Mouse (Mus musculus) layer of hippocampus, postnatal 36 days (tissue): ENCODE measurements at regions not wholly inside any gene's neighbourhood (a gene's known extent, or its start where the extent isn't known, plus 50 kb on each side); places are given as distances from the start of the nearest gene placed in this dataset.

Source experiments
- DNase-seq, 2 experiments: peaks; one replicate each; pipeline ENCODE4 v3.0.0; 2022

DNA sequence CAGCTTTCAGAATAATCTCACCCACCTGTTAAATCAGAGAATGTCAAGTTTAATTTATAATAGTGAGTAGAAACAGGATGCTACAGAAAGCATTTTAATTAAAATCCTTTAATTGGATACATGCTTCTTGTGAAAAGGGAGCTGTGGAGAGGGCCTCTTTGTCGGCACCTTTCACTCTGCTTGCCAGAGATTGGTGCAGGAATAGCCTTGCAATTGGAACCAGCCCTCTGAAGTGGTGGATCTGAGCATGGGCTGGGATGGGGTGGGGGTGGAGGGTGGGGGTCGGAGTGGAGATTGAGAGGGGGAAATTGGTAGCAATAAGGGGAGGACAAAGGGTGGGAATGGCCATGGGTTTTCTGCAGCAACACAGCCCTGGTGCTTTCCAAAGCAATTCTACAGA, 207.2 kb downstream of the Tbx15 start:
- DNase-seq = no peak

DNA sequence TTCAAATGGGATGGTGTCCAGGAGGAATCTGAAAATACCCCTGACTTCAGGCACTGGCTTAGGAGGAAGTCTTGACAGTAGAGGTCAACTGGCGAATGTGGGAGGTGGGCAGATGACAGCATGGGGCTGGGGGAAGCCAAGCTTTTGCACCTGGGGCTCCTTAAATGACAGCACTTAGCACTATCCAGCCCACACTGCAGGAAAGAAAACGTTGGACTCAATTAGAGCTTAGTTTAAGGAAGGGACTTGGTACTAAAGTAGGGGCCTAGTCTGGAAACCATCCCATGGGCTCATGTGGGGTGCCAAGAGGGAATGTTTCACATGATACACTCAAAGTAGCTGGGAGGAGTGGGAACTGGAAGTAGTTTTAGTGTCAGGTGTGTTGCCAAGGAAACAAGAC, 207.6 kb downstream of the Tbx15 start:
- no peak for DNase-seq

GRCm38 (mm10) chr3:99459036-99459863, 219.1 kb downstream of the Tbx15 start:
- DNase-seq = no peak

GRCm38 (mm10) chr3:99499980-99500379, 259.8 kb downstream of the Tbx15 start:
- no peak for DNase-seq

DNA sequence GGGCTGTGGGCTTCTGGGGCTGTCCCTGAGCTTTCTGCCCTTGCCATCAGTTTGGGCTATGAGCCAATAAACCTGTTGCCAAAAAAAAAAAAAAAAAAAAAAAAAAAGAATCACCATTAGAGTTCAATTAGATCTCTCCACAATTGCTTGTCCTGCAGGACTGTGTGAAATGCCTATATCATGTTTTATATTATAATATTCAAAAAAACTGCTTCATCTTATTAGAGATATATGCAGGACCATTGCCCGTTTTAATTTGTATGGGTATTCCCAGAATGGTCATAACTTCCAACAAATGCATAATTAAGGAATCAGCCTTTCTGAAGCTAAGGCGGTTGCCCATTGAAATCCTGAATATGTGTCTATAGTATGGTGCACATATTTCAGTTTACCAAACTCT, 264.6 kb downstream of the Tbx15 start:
- DNase-seq = no peak

DNA sequence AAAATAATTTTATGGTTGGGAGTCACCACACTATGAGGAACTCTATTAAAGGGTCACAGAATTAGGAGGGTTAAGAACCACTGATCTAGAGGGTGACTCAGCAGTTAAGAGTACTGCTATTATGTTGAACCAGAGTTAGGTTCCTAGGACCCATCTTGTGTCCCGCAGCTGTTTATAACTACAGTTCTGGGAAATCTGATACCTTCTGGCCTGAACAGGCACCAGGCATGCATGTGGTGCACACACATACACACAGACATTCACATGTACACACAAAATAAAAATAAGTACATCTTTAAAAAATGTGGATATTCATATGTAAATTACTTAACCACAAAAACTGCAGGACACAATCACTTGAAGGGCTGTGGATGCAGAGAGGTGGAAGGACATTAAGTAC, 272.1 kb downstream of the Tbx15 start:
- DNase-seq = no peak

DNA sequence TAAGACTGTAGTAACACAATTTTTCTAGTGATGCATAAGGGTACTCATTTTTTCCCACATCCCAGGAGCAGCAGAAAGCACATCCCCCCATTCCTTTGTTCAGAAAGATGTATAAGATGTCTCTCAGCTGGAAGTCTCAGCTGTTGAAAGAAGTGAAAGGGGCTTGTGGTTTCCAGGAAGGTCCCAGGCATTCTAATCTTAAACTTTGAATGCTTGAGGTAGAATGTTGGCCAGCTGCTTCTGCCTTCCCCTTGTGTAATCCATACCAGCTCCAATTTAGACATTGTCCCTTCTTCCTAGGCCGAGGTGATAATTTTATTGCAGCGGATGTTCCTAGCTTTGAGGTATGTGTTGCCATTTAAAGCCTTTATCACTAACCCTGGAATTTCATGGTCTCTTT, 272.8 kb downstream of the Tbx15 start:
- no peak for DNase-seq

DNA sequence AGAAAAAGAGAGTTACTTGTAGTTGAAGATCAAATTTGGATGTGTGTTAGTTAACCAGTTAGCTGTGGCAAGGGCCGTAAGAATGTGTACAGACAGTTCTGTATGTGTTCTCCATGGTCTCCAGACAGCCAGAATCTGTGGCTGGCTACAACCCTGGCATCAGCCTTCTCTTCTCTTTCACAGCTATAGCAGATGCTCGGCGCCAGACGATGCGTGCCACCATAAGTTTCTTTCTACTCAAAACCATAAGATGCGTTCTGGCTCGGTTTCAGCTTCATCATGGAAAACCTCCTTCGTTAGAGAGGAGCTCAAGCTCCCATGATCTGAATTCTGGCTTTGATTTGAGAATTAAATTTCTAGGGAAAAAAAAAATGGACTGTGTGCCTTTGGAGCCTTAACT, 275.6 kb downstream of the Tbx15 start:
- DNase-seq = peak; percentile 6 to 14

DNA sequence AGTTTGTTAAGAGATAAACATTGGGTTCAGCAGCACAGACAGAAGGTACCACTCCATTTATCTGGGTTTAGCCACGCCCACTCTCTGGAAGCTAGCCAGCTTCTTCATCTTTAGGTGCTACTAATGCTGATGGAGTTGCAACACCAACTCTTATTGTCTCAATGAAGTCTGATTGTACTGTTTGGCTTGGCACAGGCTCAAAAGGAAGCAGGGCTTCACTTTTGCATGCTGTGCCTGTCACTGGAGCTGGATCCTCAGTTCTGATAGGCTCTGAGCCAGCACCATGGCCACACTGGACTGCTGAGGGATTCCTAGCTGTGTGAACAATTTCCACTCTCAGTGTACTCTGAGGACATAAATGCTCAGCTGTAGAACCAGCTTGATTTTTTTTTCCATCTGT, 320.7 kb downstream of the Tbx15 start:
- no peak for DNase-seq

GRCm38 (mm10) chr3:99573335-99573976, 311.8 kb upstream of the Spag17 start:
- DNase-seq = no peak

DNA sequence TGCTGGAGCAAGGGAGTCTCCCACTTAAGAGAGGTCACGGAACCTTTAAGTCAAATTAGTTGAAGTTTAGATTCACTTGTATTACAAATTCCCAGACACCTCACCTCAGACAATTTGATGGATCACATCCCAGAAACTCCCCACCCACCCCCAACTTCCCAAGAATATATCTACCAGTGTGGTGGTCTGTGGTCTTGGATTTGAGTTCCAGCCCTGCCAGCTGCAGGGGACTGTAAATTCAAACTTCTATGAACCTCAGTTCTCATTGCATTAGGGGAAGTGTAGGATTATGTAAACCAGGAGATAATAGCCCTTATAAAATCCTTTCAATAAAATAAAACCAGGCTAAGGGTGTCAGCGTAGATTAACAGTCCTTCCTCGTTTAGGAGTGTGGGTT, 311.2 kb upstream of the Spag17 start:
- no peak for DNase-seq

- DNase-seq = no peak
Observed at GRCm38 (mm10) chr3:99602679-99603078, 282.5 kb upstream of the Spag17 start.

DNA sequence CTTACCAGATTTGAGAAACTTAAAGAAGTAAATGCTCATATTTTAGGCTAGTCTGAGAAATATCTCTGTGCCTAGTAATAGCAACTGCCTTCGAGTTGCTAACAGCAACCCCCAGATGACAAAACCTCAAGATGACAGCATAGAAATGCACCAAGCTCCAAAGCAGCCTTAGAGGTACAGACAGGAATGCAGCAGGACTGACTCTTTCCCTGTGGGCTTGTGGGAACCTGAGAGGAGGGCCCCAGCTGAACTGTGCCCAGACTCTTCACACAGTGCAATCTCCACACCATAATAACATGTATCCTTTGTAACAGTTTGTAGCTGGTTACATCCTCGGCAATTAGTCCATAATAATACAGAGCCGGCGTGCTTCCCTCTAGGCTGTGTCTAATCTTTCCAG, 252.9 kb upstream of the Spag17 start:
- no peak for DNase-seq

- no peak for DNase-seq
Observed at GRCm38 (mm10) chr3:99641343-99642106, 243.7 kb upstream of the Spag17 start.

DNA sequence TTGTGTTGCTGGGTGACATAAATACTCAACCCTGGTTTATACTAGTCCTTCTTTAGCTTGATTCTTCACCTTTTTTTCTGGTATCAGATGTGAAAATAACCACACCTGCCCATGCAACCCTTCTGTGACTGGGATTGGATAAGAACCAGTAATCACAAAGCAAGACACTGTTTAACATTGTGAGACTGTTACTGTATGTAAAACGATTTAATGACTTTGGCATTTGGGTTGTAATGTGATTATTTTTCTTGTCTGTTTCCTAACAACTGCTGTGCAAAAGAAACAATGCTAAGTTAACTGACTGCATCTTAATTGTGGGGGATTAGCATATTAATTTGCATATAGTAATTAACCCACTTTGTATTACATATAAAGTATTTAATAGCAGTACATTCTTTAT, 240.3 kb upstream of the Spag17 start:
- DNase-seq = no peak

DNA sequence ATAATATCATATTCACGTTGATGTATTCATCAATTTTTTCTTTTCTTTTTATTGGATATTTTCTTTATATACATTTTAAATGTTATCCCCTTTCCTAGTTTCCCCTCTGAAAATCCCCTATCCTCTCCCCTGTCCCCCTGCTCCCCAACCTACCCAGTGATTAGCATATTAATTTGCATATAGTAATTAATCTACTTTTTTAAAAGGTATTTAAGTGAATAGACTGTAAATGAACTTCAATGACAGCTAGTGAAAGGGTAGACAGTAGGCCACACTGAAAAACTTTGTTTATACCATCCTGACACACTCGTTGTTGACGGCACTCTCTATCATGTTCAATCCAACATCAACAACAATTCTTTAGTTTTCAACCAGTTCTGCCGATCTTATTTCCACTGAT, 239.9 kb upstream of the Spag17 start:
- no peak for DNase-seq

DNA sequence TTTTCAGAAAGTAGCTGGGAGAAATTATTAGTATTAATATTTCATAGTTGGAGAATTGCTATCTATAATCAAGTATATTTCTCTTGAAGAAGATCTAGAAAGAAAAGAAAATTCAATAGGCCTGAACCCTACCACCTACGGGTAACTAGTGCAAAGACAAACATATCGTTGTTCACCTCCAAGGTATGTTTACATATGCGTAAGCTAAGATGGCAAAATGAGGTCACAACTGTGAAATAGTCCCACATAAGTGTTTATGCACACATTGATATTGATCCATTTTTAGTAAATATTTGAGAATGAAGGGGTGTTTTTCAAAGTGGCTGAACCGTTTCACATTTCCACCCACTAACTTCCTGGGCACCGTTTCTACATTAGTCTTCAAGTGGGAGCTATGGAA, 227.6 kb upstream of the Spag17 start:
- DNase-seq = no peak

DNA sequence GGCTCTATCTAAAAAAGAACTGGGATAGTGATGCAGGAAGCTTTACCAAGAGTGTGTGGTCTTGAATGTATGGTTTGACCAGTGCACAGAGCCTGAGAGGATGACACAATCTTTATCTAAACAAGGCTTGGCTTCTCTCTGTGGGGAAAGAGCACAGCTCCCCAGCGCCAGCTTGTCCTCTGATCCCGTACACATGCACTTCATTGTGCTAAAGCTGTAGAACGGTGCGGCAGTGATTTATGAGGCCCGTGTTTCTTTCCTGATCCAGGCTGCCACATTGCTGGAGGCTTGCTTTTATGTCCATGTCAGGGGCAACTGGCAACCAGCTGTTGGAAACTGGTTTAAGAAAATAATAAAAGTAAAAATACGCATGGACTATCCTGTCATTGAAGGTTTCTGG, 221.4 kb upstream of the Spag17 start:
- DNase-seq = no peak

GRCm38 (mm10) chr3:99665363-99665762, 219.8 kb upstream of the Spag17 start:
- no peak for DNase-seq

DNA sequence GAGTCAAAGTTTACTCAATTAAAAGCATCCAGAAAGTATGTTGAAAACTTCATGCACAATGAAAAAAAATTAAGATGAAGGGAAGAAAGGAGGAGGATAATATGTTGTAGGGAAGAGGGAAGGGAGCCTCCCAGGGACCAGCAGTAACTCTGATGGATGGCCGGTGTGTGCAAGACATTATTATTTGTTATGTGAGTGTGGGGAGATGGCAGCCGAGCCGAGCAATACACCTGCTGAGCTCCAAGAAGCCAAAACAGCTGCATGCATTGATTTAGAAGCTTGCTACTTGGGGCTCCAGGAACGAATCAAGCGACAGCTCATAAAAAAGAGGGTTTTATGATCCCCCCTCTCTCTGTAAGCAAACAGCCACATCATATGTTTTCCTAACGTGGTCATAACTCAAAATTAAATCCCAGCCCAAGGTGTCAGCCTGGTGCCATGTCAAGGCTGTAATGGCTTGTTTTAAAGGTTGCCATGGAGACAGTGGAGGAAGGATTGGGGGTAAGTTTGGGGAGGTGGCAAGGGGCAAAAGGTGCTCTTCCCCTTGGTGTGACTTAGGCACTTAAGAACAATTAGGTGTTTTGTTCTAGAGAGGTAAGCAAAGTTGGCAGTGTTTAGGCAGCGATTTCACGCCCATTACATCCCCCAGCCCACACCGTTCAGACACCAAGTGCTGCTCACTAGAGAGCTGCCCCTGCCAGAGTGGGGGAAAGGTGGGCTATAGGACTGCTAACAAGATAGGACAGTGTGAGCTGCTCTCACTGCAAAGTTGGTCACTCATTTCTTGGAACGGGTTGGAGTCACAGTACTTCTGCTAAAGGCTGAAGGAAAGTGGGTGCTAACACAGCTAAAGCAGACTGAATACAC, 219.1 kb upstream of the Spag17 start:
- DNase-seq = no peak

DNA sequence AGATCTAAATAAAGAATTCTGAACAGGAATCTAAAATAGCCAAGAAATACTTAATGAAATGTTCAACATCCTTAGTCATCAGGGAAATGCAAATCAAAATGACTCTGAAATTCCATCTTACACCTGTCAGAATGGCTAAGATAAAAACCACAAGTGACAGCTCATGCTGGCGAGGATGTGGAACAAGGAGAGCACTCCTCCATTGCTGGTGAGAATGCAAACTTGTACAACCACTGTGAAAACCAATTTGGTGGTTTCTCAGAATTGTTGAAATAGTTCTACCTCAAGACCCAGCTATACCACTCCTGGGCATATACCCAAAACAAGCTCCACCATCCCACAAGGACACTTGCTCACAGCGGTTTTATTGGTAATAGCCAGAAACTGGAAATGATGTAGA, 211.1 kb upstream of the Spag17 start:
- no peak for DNase-seq

DNA sequence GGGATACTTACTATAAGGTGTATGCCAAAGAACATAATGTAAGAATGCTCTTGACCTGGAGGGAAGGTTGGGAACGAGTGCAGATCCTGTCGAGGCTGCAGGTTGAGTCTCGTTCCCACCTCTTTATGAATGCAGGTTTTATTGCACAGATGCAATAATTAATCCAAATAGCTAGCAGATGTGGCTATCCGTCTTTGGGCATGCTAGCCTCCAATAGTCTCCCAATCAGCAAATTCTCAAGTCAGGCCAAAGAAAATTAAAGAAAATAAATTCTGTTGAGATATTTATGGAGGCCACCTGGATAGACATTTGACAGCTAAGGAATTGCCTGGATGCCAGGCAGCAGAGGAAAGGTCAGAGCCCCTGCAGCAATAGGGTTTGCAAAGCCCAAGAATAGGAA, 175.7 kb upstream of the Spag17 start:
- DNase-seq = no peak

GRCm38 (mm10) chr3:99716381-99716780, 168.8 kb upstream of the Spag17 start:
- DNase-seq = no peak
